Mouse (Mus musculus): ENCODE data around the gene Cfdp1.

Cfdp1 gene

DNA sequence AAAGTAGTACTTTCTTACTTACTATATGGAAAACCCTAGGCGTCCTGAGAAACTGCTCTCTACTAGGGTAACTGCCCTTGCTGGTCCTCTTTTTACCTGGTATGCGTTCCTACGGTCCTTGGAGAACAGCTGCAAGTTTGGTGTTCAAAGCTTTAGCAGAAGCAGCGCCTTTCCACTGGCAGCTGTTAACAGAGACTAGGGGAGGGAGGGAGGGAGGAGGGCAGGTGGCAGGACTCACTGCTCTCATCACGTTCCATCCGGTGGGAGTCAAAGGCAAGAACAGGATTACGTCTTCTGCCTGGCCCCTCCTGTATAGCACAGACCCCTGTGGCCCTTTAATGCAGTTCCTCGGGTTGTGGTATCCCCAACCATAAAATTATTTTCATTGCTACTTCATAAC is 50.7 kb downstream of the Cfdp1 start:
- no peaks in the 10 kb centered on the region for H3K27me3 ChIP-seq (ENCODE audit: insufficient read depth, low read length)
- TF ChIP-seq NANOG (IDR thresholded peaks at IDR 0.05; ENCODE audit: borderline replicate concordance, low read length) (no peak), CTCF (conservative IDR thresholded peaks at IDR 0.05; ENCODE audit: low read length) (no peak), POU5F1 (IDR thresholded peaks at IDR 0.05; ENCODE audit: borderline replicate concordance, low read length) (no peak)
- peaks cover 63% of the 10 kb centered on the region for H3K36me3 ChIP-seq (ENCODE audit: insufficient read depth, low read length)
- H3K4me3 ChIP-seq (replicated peaks; ENCODE audit: low read length), result no peak overlapping the region
- H3K9me3 ChIP-seq (ENCODE audit: low read length), result no peaks in the 10 kb centered on the region
- H3K4me1 ChIP-seq (replicated peaks; ENCODE audit: low read depth, low read length), result peaks cover 68% of the 10 kb centered on the region

DNA sequence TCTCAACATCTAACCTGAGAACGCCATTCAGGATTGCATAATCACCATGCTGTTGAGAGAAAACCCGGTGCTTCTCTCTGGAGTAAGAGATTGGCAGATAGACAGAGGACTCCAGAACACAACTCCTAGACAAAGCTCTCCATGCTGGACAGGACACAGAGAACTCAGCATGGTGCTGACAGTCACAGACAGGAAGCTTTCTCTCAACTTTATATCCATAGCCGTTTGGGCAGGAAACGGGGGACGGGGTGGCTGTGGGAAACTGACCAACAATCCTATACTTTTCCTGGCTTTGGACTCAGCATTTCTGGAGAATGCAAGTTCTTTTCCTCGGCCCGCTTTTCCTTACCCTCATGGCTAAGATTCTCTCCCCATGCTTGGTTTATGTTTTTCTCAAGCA is 51.8 kb downstream of the Cfdp1 start:
- Histone ChIP-seq H3K4me1 (replicated peaks; ENCODE audit: low read depth, low read length) (peaks cover 72% of the 10 kb centered on the region), H3K4me3 (replicated peaks; ENCODE audit: low read length) (no peak overlapping the region), H3K27me3 (ENCODE audit: insufficient read depth, low read length) (no peaks in the 10 kb centered on the region), H3K36me3 (ENCODE audit: insufficient read depth, low read length) (peaks cover 63% of the 10 kb centered on the region), H3K9me3 (ENCODE audit: low read length) (no peaks in the 10 kb centered on the region)
- TF ChIP-seq POU5F1 (IDR thresholded peaks at IDR 0.05; ENCODE audit: borderline replicate concordance, low read length) (no peak), CTCF (conservative IDR thresholded peaks at IDR 0.05; ENCODE audit: low read length) (no peak), NANOG (IDR thresholded peaks at IDR 0.05; ENCODE audit: borderline replicate concordance, low read length) (no peak)

DNA sequence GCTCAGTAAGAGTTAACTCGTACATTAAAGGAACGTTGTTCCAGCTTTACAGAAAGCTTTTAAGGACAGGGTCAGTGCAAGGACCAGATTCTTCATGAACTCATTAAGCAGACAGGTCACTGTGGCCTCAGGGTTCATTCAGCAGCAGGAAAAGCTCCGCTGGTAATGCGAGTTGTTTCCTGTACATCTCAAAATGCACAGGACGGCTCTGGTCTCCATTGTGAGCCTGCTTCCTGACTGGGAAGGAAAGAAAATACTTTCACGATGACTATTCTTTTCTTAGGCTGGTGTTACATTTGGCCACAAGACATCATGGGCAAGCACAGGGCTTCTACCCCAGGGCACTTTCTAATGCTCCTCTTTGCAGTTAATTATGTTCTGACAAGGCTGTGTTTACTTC is 52.6 kb downstream of the Cfdp1 start:
- TF ChIP-seq CTCF (conservative IDR thresholded peaks at IDR 0.05; ENCODE audit: low read length) (no peak), POU5F1 (IDR thresholded peaks at IDR 0.05; ENCODE audit: borderline replicate concordance, low read length) (no peak), NANOG (IDR thresholded peaks at IDR 0.05; ENCODE audit: borderline replicate concordance, low read length) (no peak)
- Histone ChIP-seq H3K27me3 (ENCODE audit: insufficient read depth, low read length) (no peaks in the 10 kb centered on the region), H3K9me3 (ENCODE audit: low read length) (no peaks in the 10 kb centered on the region), H3K4me1 (replicated peaks; ENCODE audit: low read depth, low read length) (peaks cover 72% of the 10 kb centered on the region), H3K36me3 (ENCODE audit: insufficient read depth, low read length) (peaks cover 71% of the 10 kb centered on the region), H3K4me3 (replicated peaks; ENCODE audit: low read length) (no peak overlapping the region)

DNA sequence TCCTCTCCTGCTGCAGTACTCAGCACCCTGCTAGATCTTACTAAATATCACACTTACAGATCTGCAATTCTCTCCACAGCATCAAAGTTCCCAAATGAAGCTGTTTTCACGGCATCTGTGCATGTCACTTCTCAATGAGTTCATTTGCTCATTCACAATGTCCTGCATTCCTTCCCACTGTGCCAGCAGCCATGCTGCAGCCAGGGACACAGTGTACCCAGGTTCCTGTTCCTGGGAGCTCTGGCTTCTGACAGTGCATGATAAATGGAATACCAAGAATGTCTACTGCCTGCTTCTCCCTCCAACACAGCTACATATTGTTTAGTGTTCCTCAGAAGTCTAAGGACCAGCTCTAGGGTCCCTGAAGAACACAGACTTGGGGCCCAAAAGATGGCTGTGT is 57.6 kb downstream of the Cfdp1 start:
- H3K4me3 ChIP-seq (replicated peaks; ENCODE audit: low read length), result no peak overlapping the region
- peaks cover 76% of the 10 kb centered on the region for H3K36me3 ChIP-seq (ENCODE audit: insufficient read depth, low read length)
- H3K27me3 ChIP-seq (ENCODE audit: insufficient read depth, low read length), result no peaks in the 10 kb centered on the region
- peaks cover 66% of the 10 kb centered on the region for H3K4me1 ChIP-seq (replicated peaks; ENCODE audit: low read depth, low read length)
- H3K9me3 ChIP-seq (ENCODE audit: low read length), result no peaks in the 10 kb centered on the region
- TF ChIP-seq CTCF (conservative IDR thresholded peaks at IDR 0.05; ENCODE audit: low read length) (no peak), POU5F1 (IDR thresholded peaks at IDR 0.05; ENCODE audit: borderline replicate concordance, low read length) (no peak), NANOG (IDR thresholded peaks at IDR 0.05; ENCODE audit: borderline replicate concordance, low read length) (no peak)

DNA sequence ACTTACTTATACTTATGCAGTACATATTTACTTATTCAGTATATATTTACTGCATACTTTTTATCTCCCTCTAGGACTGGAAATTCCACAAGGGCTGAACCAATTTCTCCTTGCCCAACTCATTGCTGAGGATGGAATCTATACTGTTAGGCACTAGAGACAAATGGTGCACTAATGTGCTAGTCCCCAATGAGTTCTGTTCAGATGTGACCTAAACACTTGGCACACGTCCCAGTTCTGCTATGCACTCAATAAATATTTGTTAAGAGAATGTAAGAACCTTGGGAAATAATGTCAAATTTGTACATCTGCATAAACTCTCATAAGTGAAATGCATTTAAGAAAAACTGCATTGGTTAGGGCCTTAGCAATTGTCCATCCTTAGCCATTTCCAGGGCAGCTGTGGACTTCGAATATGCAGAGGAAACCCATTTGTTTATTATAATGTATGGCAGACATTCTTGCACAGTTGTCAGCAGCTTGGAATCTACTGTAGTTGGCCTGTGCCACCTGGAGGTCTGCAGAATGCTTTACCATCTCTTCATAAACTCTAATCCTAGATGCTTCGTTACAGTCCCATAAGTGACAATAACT is 60.7 kb downstream of the Cfdp1 start:
- Histone ChIP-seq H3K4me1 (replicated peaks; ENCODE audit: low read depth, low read length) (peaks cover 69% of the 10 kb centered on the region), H3K27me3 (ENCODE audit: insufficient read depth, low read length) (no peaks in the 10 kb centered on the region), H3K4me3 (replicated peaks; ENCODE audit: low read length) (no peak overlapping the region), H3K36me3 (ENCODE audit: insufficient read depth, low read length) (peaks cover 62% of the 10 kb centered on the region), H3K9me3 (ENCODE audit: low read length) (no peaks in the 10 kb centered on the region)
- TF ChIP-seq NANOG (IDR thresholded peaks at IDR 0.05; ENCODE audit: borderline replicate concordance, low read length) (no peak), CTCF (conservative IDR thresholded peaks at IDR 0.05; ENCODE audit: low read length) (no peak), POU5F1 (IDR thresholded peaks at IDR 0.05; ENCODE audit: borderline replicate concordance, low read length) (no peak)

DNA sequence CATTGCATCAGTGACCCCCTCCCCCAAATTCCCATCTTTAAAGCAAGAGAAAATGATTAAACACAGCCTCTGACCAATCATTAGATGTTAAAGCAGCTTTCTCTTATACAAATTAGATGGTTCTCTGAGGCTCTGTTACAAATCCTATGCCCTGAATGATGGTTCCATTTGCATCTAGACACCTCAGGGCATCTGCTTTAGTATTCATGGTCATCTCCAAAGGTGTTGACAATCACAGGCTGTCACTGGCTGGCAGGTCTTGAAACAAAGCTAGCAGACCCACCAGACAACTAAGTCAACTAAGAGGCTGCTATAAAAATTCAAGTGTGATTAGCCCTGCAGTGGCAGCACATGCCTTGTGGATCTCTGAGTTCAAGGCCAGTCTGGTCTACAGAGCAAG is 64.5 kb downstream of the Cfdp1 start:
- H3K4me1 ChIP-seq (replicated peaks; ENCODE audit: low read depth, low read length), result peaks cover 92% of the 10 kb centered on the region
- H3K27me3 ChIP-seq (ENCODE audit: insufficient read depth, low read length), result no peaks in the 10 kb centered on the region
- H3K4me3 ChIP-seq (replicated peaks; ENCODE audit: low read length), result peak overlapping the region; percentile 37
- peaks cover 41% of the 10 kb centered on the region for H3K36me3 ChIP-seq (ENCODE audit: insufficient read depth, low read length)
- H3K9me3 ChIP-seq (ENCODE audit: low read length), result no peaks in the 10 kb centered on the region
- TF ChIP-seq POU5F1 (IDR thresholded peaks at IDR 0.05; ENCODE audit: borderline replicate concordance, low read length) (no peak), NANOG (IDR thresholded peaks at IDR 0.05; ENCODE audit: borderline replicate concordance, low read length) (peak; percentile 72), CTCF (conservative IDR thresholded peaks at IDR 0.05; ENCODE audit: low read length) (no peak)

DNA sequence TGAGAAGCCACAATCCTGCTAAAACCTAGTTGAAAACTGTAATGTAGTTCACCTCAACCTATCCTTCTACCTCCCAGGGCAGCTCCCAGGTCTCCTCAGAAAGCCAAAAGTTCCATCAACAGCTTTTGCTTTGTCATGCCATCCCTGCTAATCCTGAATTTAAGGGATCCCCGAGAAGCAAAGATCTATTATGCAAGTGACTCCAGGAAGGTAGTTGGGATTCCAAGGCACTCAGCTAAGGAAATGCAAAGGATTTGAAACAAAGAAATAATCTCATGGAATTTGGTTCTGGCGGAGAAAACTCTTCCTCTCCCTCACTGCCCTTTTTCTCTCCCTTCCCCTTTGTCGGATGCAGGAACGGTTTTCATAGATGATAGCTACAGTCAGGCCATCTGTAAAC is 64.9 kb downstream of the Cfdp1 start:
- TF ChIP-seq CTCF (conservative IDR thresholded peaks at IDR 0.05; ENCODE audit: low read length) (no peak), POU5F1 (IDR thresholded peaks at IDR 0.05; ENCODE audit: borderline replicate concordance, low read length) (peak; percentile 60; the same call in 1 of the 2 replicates), NANOG (IDR thresholded peaks at IDR 0.05; ENCODE audit: borderline replicate concordance, low read length) (no peak; the same call in 1 of the 2 replicates)

DNA sequence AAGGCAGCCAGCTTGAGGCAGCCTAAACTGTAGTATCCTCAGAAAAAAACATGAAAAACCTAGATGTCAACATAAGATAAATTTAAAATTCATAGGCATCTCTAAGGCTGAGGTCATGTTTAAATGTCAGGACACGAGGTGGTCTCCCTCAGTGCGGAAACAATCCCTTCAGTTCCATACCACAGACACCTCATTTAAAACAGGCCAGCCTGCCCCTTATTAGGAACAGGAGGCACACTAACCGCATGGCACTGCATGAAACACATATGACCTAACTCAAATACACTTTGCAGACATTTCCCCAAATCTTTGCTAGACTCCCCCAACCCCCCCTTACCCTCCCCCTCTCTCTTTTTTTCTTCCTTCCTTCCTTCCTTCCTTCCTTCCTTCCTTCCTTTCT is 65.6 kb downstream of the Cfdp1 start:
- TF ChIP-seq POU5F1 (IDR thresholded peaks at IDR 0.05; ENCODE audit: borderline replicate concordance, low read length) (no peak), CTCF (conservative IDR thresholded peaks at IDR 0.05; ENCODE audit: low read length) (no peak), NANOG (IDR thresholded peaks at IDR 0.05; ENCODE audit: borderline replicate concordance, low read length) (no peak)

More for the DNA sequence above, 64.9 kb downstream of the Cfdp1 start:
- Histone ChIP-seq H3K36me3 (ENCODE audit: insufficient read depth, low read length) (peaks cover 39% of the 10 kb centered on the region), H3K4me1 (replicated peaks; ENCODE audit: low read depth, low read length) (peaks cover 92% of the 10 kb centered on the region), H3K9me3 (ENCODE audit: low read length) (no peaks in the 10 kb centered on the region), H3K27me3 (ENCODE audit: insufficient read depth, low read length) (no peaks in the 10 kb centered on the region), H3K4me3 (replicated peaks; ENCODE audit: low read length) (peak overlapping the region; percentile 53)

DNA sequence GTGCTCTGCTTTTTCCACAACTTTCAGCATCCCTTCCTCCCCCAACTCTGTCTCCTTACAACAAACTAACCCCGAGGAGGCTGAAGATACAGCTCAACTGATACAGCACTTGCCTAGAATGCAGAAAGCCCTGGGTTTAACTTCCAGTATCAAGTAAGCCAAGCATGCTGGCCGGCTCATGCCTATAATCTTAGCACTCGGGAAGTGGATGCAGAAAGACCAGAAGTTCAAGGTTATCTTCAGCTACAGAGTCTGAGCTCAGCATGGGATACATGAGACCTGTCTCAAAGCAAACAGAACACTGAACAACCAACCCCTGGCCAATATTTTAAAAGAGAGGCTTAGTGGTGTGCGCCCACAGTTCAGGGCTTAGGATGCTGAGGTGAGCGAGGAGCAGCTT is 66.0 kb downstream of the Cfdp1 start:
- peaks cover 37% of the 10 kb centered on the region for H3K36me3 ChIP-seq (ENCODE audit: insufficient read depth, low read length)
- H3K4me3 ChIP-seq (replicated peaks; ENCODE audit: low read length), result peak overlapping the region; percentile 53
- H3K4me1 ChIP-seq (replicated peaks; ENCODE audit: low read depth, low read length), result peaks cover 98% of the 10 kb centered on the region
- no peaks in the 10 kb centered on the region for H3K27me3 ChIP-seq (ENCODE audit: insufficient read depth, low read length)
- H3K9me3 ChIP-seq (ENCODE audit: low read length), result no peaks in the 10 kb centered on the region
- no peak for TF ChIP-seq POU5F1 (IDR thresholded peaks at IDR 0.05; ENCODE audit: borderline replicate concordance, low read length)
- TF ChIP-seq NANOG (IDR thresholded peaks at IDR 0.05; ENCODE audit: borderline replicate concordance, low read length), result no peak
- no peak for TF ChIP-seq CTCF (conservative IDR thresholded peaks at IDR 0.05; ENCODE audit: low read length)

More for the DNA sequence above, 65.6 kb downstream of the Cfdp1 start:
- Histone ChIP-seq H3K4me3 (replicated peaks; ENCODE audit: low read length) (peak overlapping the region; percentile 53; the same call in 1 of the 2 replicates), H3K4me1 (replicated peaks; ENCODE audit: low read depth, low read length) (peaks cover 98% of the 10 kb centered on the region), H3K36me3 (ENCODE audit: insufficient read depth, low read length) (peaks cover 37% of the 10 kb centered on the region), H3K9me3 (ENCODE audit: low read length) (no peaks in the 10 kb centered on the region), H3K27me3 (ENCODE audit: insufficient read depth, low read length) (no peaks in the 10 kb centered on the region)

Data from E14TG2a.4 (cell line).